Mouse (Mus musculus) 3134 (cell line): ENCODE data around the gene Ddah1.

Experiments used
- DNase-seq: peaks from one replicate; pipeline ENCODE4 v3.0.0-alpha.2; 2011; ENCODE audit warnings: low spot score; ENCODE audit not compliant: insufficient read length; ENCODE audit errors: extremely low read depth

Ddah1 gene

GRCm38 (mm10) chr3:145802106-145802505 is 43.6 kb downstream of the Ddah1 start:
- DNase-seq, result no peak

- DNase-seq, result no peak
Measured at GRCm38 (mm10) chr3:145805848-145806247, 47.4 kb downstream of the Ddah1 start.

- no peak for DNase-seq
Measured at GRCm38 (mm10) chr3:145806502-145806901, 48.0 kb downstream of the Ddah1 start.

- DNase-seq, result no peak
Measured at GRCm38 (mm10) chr3:145816807-145817206, 58.3 kb downstream of the Ddah1 start.

- no peak for DNase-seq
Measured at GRCm38 (mm10) chr3:145817276-145817675, 58.8 kb downstream of the Ddah1 start.

GRCm38 (mm10) chr3:145820439-145820838 is 62.0 kb downstream of the Ddah1 start:
- no peak for DNase-seq

- no peak for DNase-seq
Measured at GRCm38 (mm10) chr3:145820938-145821337, 62.5 kb downstream of the Ddah1 start.

GRCm38 (mm10) chr3:145822201-145822600 is 63.7 kb downstream of the Ddah1 start:
- DNase-seq, result no peak

- DNase-seq, result no peak
Measured at GRCm38 (mm10) chr3:145823661-145824060, 65.2 kb downstream of the Ddah1 start.

- DNase-seq, result no peak
Measured at GRCm38 (mm10) chr3:145825416-145826055, 67.1 kb downstream of the Ddah1 start.

GRCm38 (mm10) chr3:145827191-145828045 is 68.9 kb downstream of the Ddah1 start:
- no peak for DNase-seq

- no peak for DNase-seq
Measured at GRCm38 (mm10) chr3:145828906-145829305, 70.4 kb downstream of the Ddah1 start.

GRCm38 (mm10) chr3:145833948-145834538 is 75.6 kb downstream of the Ddah1 start:
- no peak for DNase-seq

GRCm38 (mm10) chr3:145838281-145838680 is 79.8 kb downstream of the Ddah1 start:
- peak; percentile 41 for DNase-seq

GRCm38 (mm10) chr3:145841961-145842710 is 83.7 kb downstream of the Ddah1 start:
- DNase-seq, result no peak

GRCm38 (mm10) chr3:145843836-145844235 is 85.4 kb downstream of the Ddah1 start:
- DNase-seq, result peak; percentile 67

GRCm38 (mm10) chr3:145844891-145845290 is 86.4 kb downstream of the Ddah1 start:
- DNase-seq, result no peak

GRCm38 (mm10) chr3:145846255-145846654 is 87.8 kb downstream of the Ddah1 start:
- no peak for DNase-seq

GRCm38 (mm10) chr3:145852041-145852440 is 93.6 kb downstream of the Ddah1 start:
- DNase-seq, result no peak

GRCm38 (mm10) chr3:145852800-145853199 is 94.3 kb downstream of the Ddah1 start:
- no peak for DNase-seq

GRCm38 (mm10) chr3:145853713-145854112 is 95.2 kb downstream of the Ddah1 start:
- no peak for DNase-seq
